Mouse (Mus musculus) bone marrow, adult 2 months (tissue): ENCODE results near the gene Igf2bp1.

ENCODE experiments used
- CTCF ChIP-seq: fragments of 200-500 bp; IDR thresholded peaks from 2 replicates; pipeline ENCODE4 v1.5.1; 2011; ENCODE audit warnings: low read length, control low read depth; ENCODE audit not compliant: control insufficient read depth, insufficient read depth
- POLR2A ChIP-seq: fragments of 200-500 bp; IDR thresholded peaks from 2 replicates; pipeline ENCODE4 v1.6.1; 2011; ENCODE audit warnings: low read depth, mild to moderate bottlenecking, control low read depth, low read length, borderline replicate concordance; ENCODE audit not compliant: control insufficient read depth

GRCm38 (mm10) chr11:95914571-95914991, 91.2 kb downstream of the Igf2bp1 start, which contains the start of gene B4galnt2:
- TF ChIP-seq CTCF: no peak
- TF ChIP-seq POLR2A: no peak
